Mouse (Mus musculus): ENCODE data around the gene Dock6.

The Dock6 gene

DNA sequence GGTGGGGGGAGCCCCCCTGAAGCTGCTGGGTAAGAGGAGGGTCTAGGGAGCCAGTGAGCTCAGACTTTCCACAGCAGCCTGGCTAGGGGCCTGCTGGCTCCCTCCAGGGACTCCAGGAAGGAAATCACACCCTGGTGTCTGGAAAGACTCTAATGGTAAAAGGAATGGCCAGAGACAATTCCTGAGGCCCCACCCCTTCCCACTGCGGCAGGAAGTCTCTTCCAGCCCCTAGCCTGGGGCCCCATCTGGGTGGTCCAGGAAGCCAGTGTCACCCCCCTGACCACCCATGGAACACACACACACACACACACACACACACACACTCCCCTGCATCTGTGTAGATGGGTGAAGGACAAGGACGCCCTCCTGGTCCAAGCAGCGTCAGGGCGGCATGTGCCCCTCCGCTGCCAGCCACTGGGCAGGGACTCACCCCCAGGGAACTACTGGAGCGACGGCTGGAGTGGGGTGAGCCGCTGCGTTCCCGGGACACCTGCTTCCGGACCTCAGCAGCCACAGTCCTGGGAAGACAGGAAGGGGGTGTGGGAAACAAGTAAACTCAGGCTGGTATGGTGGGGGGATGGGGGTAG is 5.6 kb downstream of the Dock6 start:
- no peak for DNase-seq

- no peak for DNase-seq
Measured at GRCm38 (mm10) chr9:21845381-21846080, 6.9 kb downstream of the Dock6 start.

DNA sequence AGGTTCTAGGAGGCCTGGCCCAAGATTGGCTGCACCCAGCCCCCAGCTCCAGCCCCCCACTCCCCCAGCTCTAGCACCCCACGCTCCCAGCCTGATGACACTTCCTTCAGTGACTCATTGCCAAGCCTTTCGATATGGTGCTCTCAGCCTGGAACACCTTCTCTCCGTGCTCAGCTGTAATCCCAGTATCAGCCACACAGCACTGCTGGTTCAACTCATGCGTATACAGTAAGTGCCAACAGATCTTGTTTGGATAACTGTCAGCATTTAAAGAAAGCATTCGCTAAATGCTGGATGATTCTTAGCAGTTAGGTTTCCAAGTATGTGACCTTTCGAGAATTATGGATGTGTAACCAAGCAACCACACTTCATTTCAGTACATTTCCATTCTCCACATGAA is 9.3 kb downstream of the Dock6 start:
- DNase-seq = no peak

DNA sequence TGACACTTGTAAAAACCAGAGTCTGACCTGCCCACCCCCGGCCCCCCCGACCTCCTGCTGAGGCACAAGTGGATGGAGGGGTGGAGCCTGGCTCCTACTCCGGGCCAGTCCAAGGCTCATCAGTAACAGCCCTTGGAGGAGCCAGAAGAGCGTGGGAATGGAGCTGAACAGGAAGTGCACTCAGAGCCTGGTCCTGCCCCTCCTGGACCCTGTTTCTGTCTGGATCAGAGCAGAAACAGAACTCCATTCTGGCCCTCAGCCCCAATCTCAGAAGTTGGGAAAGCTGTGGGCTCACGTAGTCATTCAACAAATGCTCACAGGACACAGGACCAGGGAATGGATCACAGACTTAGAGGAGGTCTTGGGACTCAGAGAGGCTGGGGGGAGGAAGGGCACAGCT is 10.0 kb downstream of the Dock6 start:
- DNase-seq = no peak

GRCm38 (mm10) chr9:21841340-21841739 is 11.1 kb downstream of the Dock6 start:
- no peak for DNase-seq

GRCm38 (mm10) chr9:21840115-21840787 is 12.2 kb downstream of the Dock6 start:
- DNase-seq = peak; percentile 56

- no peak for DNase-seq
Measured at GRCm38 (mm10) chr9:21837690-21838089, 14.7 kb downstream of the Dock6 start.

DNA sequence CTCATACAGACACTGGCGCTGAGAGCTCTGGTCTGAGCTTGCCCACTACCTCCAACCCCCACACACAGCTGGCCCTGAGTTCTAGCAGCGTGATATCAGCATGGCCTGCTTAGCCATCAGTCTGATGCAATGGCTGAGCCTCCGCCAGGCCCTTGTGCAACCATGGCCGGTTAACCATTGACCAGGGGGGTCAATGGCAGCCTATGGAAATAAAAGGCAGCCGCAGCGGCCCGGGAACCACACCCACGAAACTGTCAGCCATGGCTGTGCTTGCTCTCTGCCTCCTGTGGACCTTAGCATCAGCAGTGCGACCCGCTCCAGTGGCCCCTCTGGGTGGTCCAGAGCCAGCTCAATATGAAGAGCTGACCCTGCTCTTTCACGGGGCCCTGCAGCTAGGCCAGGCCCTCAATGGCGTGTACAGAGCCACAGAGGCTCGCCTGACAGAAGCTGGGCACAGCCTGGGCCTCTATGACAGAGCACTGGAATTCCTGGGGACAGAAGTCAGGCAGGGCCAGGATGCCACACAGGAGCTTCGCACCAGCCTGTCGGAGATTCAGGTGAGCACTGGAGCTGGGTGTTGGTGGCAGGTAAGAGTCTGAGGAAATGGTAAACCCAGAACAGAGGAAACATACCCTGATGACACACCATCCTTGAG is 17.1 kb downstream of the Dock6 start, which contains the start of gene Angptl8:
TSS of gene Angptl8 (plus strand) at position 253 of the 655 bp plus-strand sequence.
- no peak for DNase-seq

- DNase-seq = no peak
Measured at GRCm38 (mm10) chr9:21831558-21832240, 20.7 kb downstream of the Dock6 start.

- DNase-seq = no peak
Measured at GRCm38 (mm10) chr9:21830936-21831335, 21.5 kb downstream of the Dock6 start.

GRCm38 (mm10) chr9:21830461-21830850 is 22.0 kb downstream of the Dock6 start:
- no peak for DNase-seq

DNA sequence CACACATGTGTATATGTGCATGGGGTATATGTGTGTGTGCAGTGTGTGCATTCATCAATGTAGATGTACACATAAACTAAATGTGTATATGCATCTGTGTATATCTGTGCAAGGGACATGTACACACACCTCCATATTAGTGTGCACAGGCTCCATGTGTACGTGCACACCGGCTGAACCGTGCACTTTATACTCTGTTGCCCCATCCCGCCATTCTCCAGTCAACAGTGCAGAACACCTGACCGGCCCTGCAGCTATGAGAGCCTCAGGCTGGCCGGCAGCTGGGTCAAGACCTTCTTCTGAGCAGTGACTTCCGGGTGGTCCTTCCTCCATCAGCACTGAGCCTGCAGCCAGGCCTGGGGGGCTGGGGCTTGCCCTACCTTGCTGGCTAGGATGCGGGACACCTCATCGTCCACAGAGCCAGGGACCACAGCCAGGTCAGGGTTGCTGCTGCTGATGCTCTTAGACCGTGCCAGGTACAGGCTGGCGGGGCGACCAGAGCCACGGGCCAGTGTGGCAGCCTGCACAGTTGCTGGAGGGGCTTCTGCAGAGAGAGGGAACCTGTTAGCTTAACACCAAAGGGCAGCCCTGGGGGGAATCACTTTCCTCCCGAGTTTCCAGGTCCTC is 22.5 kb downstream of the Dock6 start:
- no peak for DNase-seq

GRCm38 (mm10) chr9:21824366-21824765 is 28.1 kb downstream of the Dock6 start:
- no peak for DNase-seq

GRCm38 (mm10) chr9:21823957-21824356 is 28.5 kb downstream of the Dock6 start:
- no peak for DNase-seq

DNA sequence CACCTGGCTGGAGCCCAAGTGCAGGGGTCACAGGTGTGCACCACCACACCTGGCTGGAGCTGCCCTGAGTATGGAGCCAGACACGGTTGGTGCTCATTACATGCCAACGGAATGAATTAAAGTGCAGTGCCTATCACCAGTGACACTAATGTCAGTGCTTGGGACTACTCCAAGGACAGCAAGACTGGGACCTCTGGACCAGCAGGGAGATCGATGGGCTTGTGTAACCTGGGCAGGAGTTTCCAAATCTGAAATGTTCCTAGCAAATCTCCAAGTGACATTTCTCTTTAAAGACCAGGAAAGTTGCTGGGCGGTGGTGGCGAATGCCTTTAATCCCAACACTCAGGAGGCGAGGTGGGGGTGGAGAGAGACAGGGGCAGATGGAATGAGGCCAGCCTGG is 29.7 kb downstream of the Dock6 start:
- DNase-seq = no peak

GRCm38 (mm10) chr9:21820183-21820582 is 32.3 kb downstream of the Dock6 start:
- DNase-seq = peak; percentile 27

DNA sequence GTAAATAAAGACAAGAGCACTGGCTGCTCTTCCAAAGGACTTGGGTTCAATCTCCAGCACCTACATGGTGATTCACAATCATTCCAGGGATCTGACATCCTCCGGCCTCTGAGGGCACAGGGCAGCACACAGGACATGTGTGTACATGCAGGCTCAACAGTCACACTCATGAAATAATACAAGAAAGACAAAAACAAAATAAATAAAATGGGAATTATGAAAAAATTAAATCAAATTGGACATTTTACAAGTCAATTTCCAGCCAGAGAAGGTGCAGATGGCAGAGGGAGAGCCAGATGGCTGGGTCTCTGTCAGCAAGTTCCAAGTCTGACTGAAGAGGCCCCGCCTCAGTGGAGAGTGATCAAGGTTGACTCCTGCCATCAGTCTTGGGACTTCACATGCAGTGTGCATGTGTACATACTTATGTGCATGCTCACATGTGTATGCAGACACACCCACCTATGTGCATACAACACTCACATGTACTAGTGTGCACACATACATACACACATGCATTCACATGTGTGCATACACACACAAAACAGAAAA is 33.2 kb downstream of the Dock6 start:
- DNase-seq = peak; percentile 74

DNA sequence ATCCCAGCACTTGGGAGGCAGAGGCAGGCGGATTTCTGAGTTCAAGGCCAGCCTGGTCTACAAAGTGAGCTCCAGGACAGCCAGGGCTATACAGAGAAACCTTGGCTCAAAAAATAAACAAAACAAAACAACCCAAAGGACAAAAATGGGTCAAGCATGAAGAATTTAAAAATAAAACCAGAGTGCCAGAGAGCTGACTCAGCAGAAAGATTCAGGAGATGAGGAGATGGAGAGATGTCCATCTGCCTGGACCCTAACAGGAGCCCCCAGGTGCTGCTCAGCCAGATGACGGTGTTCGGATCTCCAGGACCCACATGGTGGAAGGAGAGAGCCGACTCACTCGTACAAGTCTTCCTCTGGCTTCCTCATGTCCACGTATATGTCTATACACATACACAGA is 33.9 kb downstream of the Dock6 start:
- DNase-seq = peak; percentile 30

DNA sequence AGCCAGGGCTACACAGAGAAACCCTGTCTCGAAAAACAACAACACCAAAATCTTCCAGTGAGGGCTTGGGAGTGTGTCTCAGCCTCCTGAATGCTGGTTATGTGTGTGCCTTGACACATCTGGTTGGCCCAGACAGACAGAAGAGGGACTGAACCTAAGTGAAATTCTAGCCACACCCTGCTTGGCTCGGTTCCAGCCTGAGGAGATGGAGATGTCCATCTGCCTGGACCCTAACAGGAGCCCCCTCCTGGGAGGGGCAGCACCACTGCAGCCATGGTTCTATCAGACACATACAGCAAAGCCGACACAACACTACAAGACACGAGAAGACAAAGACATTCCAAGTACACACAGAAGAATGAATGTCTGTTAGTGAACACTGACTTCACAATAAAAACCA is 34.3 kb downstream of the Dock6 start:
- peak; percentile 39 for DNase-seq

DNA sequence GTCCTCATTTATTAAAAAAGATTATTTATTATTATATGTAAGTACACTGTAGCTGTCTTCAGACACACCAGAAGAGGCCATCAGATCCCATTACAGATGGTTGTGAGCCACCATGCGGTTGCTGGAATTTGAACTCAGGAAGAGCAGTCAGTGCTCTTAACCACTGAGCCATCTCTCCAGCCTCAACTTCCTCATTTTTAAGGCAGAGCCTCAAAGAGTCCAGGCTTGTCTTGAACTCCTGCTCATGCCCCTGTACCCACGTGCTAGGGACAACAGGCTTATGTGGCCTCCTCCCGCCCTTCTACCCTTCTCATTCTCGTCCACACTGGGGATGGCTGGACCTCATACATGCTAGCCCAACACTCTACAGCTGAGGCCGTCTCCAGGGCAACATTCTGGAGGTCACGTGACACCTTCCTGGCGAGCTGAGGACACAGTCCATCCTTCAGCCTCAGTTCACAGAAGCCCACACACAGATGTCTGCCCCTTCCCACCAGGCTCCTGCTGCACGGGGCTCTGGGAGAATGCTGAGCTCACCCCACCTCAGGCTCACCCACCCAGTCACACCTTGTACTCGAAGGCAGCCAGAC is 35.6 kb downstream of the Dock6 start:
- no peak for DNase-seq

DNA sequence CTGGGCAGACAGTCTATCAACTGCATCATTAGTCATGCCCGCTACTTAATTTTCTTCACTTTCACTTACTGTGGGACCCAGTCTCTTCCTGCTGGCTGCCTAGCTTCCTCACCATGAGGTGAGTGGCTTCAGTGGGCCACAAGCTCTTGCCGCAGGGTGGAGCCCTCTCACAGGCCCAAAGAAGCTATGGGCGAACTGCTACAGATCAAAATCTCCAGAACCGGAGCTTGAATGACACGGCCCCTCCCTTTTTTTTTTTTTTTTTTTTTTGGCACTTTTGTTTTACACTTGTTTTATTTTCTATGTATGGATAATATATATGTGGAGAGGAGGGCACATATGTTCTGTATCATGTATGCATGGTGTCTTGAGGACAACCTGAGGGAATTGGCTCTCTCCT is 41.3 kb downstream of the Dock6 start:
- DNase-seq = no peak

GRCm38 (mm10) chr9:21808561-21808960 is 43.9 kb downstream of the Dock6 start:
- no peak for DNase-seq

All from cerebellum, adult 9-10 months (tissue).